Mouse (Mus musculus): Measurements from ENCODE around the gene Bend5. TPM values are rescaled to one million over a fixed set of nuclear protein-coding genes. Genes with fewer than 3 reads are reported as not detected.
A peak's percentile ranks its signal among the peaks of the same experiment; 100 is the strongest.

Gene Bend5
- polyA plus RNA-seq, 1 experiment from 2014 or later, result 35.7 TPM

- Histone ChIP-seq H3K4me3 (no peak overlapping the region), H3K27ac (no peak overlapping the region), H3K9me3 (no peaks in the 10 kb centered on the region), H3K27me3 (ENCODE audit: insufficient read depth, poor library complexity, severe bottlenecking) (0 out of 2 replicates have a peak, but pooled peaks cover 7% of the 10 kb centered on the region), H3K36me3 (no peaks in the 10 kb centered on the region), H3K4me1 (replicated peaks) (peaks cover 8% of the 10 kb centered on the region)
- no peak for DNase-seq (ENCODE audit: low spot score)
- 83% methylated on average over 3 of the region's 3 CpGs for WGBS
Measured at GRCm38 (mm10) chr4:111472511-111472910, 57.7 kb downstream of the Bend5 start.

GRCm38 (mm10) chr4:111473014-111473413 is 58.2 kb downstream of the Bend5 start:
- peaks cover 13% of the 10 kb centered on the region for H3K4me1 ChIP-seq (replicated peaks)
- DNase-seq (ENCODE audit: low spot score), result no peak
- H3K9me3 ChIP-seq, result no peaks in the 10 kb centered on the region
- no peaks in the 10 kb centered on the region for H3K36me3 ChIP-seq
- WGBS, result 100% methylated on average over 1 of the region's 1 CpGs
- no peak overlapping the region for H3K4me3 ChIP-seq
- no peak overlapping the region for H3K27ac ChIP-seq
- H3K27me3 ChIP-seq (ENCODE audit: insufficient read depth, poor library complexity, severe bottlenecking), result 0 out of 2 replicates have a peak, but pooled peaks cover 10% of the 10 kb centered on the region

- Histone ChIP-seq H3K4me3 (no peak overlapping the region), H3K27me3 (ENCODE audit: insufficient read depth, poor library complexity, severe bottlenecking) (0 out of 2 replicates have a peak, but pooled peaks cover 10% of the 10 kb centered on the region), H3K36me3 (no peaks in the 10 kb centered on the region), H3K27ac (no peak overlapping the region), H3K4me1 (replicated peaks) (peaks cover 22% of the 10 kb centered on the region), H3K9me3 (no peaks in the 10 kb centered on the region)
- 57% methylated on average over 10 of the region's 10 CpGs for WGBS
- no peak for DNase-seq (ENCODE audit: low spot score)
Measured at GRCm38 (mm10) chr4:111475374-111475971, 60.7 kb downstream of the Bend5 start.

GRCm38 (mm10) chr4:111477507-111477906 is 62.7 kb downstream of the Bend5 start:
- no peaks in the 10 kb centered on the region for H3K9me3 ChIP-seq
- WGBS, result 31% methylated on average over 4 of the region's 4 CpGs
- H3K27ac ChIP-seq, result no peak overlapping the region
- no peak for DNase-seq (ENCODE audit: low spot score)
- peaks cover 22% of the 10 kb centered on the region for H3K4me1 ChIP-seq (replicated peaks)
- H3K27me3 ChIP-seq (ENCODE audit: insufficient read depth, poor library complexity, severe bottlenecking), result 0 out of 2 replicates have a peak, but pooled peaks cover 10% of the 10 kb centered on the region
- no peak overlapping the region for H3K4me3 ChIP-seq
- H3K36me3 ChIP-seq, result no peaks in the 10 kb centered on the region

GRCm38 (mm10) chr4:111483499-111483898 is 68.7 kb downstream of the Bend5 start:
- Histone ChIP-seq H3K4me3 (no peak overlapping the region), H3K4me1 (replicated peaks) (peaks cover 4% of the 10 kb centered on the region), H3K9me3 (no peaks in the 10 kb centered on the region), H3K36me3 (no peaks in the 10 kb centered on the region), H3K27ac (no peak overlapping the region), H3K27me3 (ENCODE audit: insufficient read depth, poor library complexity, severe bottlenecking) (no peaks in the 10 kb centered on the region)
- DNase-seq (ENCODE audit: low spot score), result no peak
- WGBS, result 88% methylated on average over 5 of the region's 5 CpGs

- no peak overlapping the region for H3K4me3 ChIP-seq
- no peaks in the 10 kb centered on the region for H3K36me3 ChIP-seq
- H3K4me1 ChIP-seq (replicated peaks), result no peaks in the 10 kb centered on the region; the same call in 1 of the 2 replicates
- no peaks in the 10 kb centered on the region for H3K9me3 ChIP-seq
- no peaks in the 10 kb centered on the region for H3K27me3 ChIP-seq (ENCODE audit: insufficient read depth, poor library complexity, severe bottlenecking)
- 73% methylated on average over 5 of the region's 5 CpGs for WGBS
- DNase-seq (ENCODE audit: low spot score), result no peak
- H3K27ac ChIP-seq, result no peak overlapping the region
Measured at GRCm38 (mm10) chr4:111485189-111485588, 70.4 kb downstream of the Bend5 start.

GRCm38 (mm10) chr4:111486187-111486586 is 71.4 kb downstream of the Bend5 start:
- H3K27ac ChIP-seq, result no peak overlapping the region
- no peaks in the 10 kb centered on the region for H3K27me3 ChIP-seq (ENCODE audit: insufficient read depth, poor library complexity, severe bottlenecking)
- WGBS, result 75% methylated on average over 5 of the region's 5 CpGs
- no peak for DNase-seq (ENCODE audit: low spot score)
- H3K9me3 ChIP-seq, result no peaks in the 10 kb centered on the region
- no peaks in the 10 kb centered on the region for H3K36me3 ChIP-seq
- no peaks in the 10 kb centered on the region; the same call in 1 of the 2 replicates for H3K4me1 ChIP-seq (replicated peaks)
- no peak overlapping the region for H3K4me3 ChIP-seq

GRCm38 (mm10) chr4:111487233-111487843 is 72.5 kb downstream of the Bend5 start:
- H3K27ac ChIP-seq, result no peak overlapping the region
- H3K27me3 ChIP-seq (ENCODE audit: insufficient read depth, poor library complexity, severe bottlenecking), result no peaks in the 10 kb centered on the region
- H3K4me3 ChIP-seq, result no peak overlapping the region
- no peaks in the 10 kb centered on the region for H3K9me3 ChIP-seq
- H3K4me1 ChIP-seq (replicated peaks), result no peaks in the 10 kb centered on the region; the same call in 1 of the 2 replicates
- no peaks in the 10 kb centered on the region for H3K36me3 ChIP-seq
- no peak for DNase-seq (ENCODE audit: low spot score)
- WGBS, result 89% methylated on average over 4 of the region's 4 CpGs

- WGBS, result 64% methylated on average over 5 of the region's 5 CpGs
- Histone ChIP-seq H3K36me3 (no peaks in the 10 kb centered on the region), H3K4me1 (replicated peaks) (no peaks in the 10 kb centered on the region), H3K4me3 (no peak overlapping the region), H3K9me3 (no peaks in the 10 kb centered on the region), H3K27ac (no peak overlapping the region), H3K27me3 (ENCODE audit: insufficient read depth, poor library complexity, severe bottlenecking) (no peaks in the 10 kb centered on the region)
- no peak for DNase-seq (ENCODE audit: low spot score)
Measured at GRCm38 (mm10) chr4:111493750-111494404, 79.1 kb downstream of the Bend5 start.

GRCm38 (mm10) chr4:111495949-111496348 is 81.1 kb downstream of the Bend5 start:
- Histone ChIP-seq H3K36me3 (no peaks in the 10 kb centered on the region), H3K4me1 (replicated peaks) (no peaks in the 10 kb centered on the region), H3K9me3 (no peaks in the 10 kb centered on the region), H3K4me3 (no peak overlapping the region), H3K27me3 (ENCODE audit: insufficient read depth, poor library complexity, severe bottlenecking) (no peaks in the 10 kb centered on the region), H3K27ac (no peak overlapping the region)
- 22% methylated on average over 2 of the region's 2 CpGs for WGBS
- DNase-seq (ENCODE audit: low spot score), result peak; percentile 71

GRCm38 (mm10) chr4:111498751-111499150 is 83.9 kb downstream of the Bend5 start:
- Histone ChIP-seq H3K36me3 (no peaks in the 10 kb centered on the region), H3K27ac (no peak overlapping the region), H3K4me1 (replicated peaks) (no peaks in the 10 kb centered on the region), H3K9me3 (no peaks in the 10 kb centered on the region), H3K27me3 (ENCODE audit: insufficient read depth, poor library complexity, severe bottlenecking) (no peaks in the 10 kb centered on the region), H3K4me3 (no peak overlapping the region)
- WGBS, result 69% methylated on average over 3 of the region's 3 CpGs
- no peak for DNase-seq (ENCODE audit: low spot score)

- 91% methylated on average over 1 of the region's 1 CpGs for WGBS
- no peaks in the 10 kb centered on the region for H3K36me3 ChIP-seq
- H3K9me3 ChIP-seq, result no peaks in the 10 kb centered on the region
- H3K27ac ChIP-seq, result no peak overlapping the region
- no peak overlapping the region for H3K4me3 ChIP-seq
- DNase-seq (ENCODE audit: low spot score), result no peak
- H3K27me3 ChIP-seq (ENCODE audit: insufficient read depth, poor library complexity, severe bottlenecking), result no peaks in the 10 kb centered on the region
- H3K4me1 ChIP-seq (replicated peaks), result no peaks in the 10 kb centered on the region
Measured at GRCm38 (mm10) chr4:111501441-111501840, 86.6 kb downstream of the Bend5 start.
